Mouse (Mus musculus) MEL-GATA-1-ER (cell line): ENCODE measurements at regions not wholly inside any gene's neighbourhood (a gene's known extent, or its start where the extent isn't known, plus 50 kb on each side); places are given as distances from the start of the nearest gene placed in this dataset.

ENCODE experiments used
- DNase-seq: peaks from one replicate; pipeline ENCODE4 v3.0.0-alpha.2; 2012; ENCODE audit warnings: low read depth; ENCODE audit errors: extremely low read depth

- DNase-seq, result no peak
These were observed 71.1 kb upstream of the Hif1a start for GRCm38 (mm10) chr12:73830122-73830521.

GRCm38 (mm10) chr12:73830551-73831203 lies 70.5 kb upstream of the Hif1a start:
- DNase-seq, result no peak

- no peak for DNase-seq
These were observed 70.0 kb upstream of the Hif1a start for GRCm38 (mm10) chr12:73831204-73831595.

GRCm38 (mm10) chr12:73831637-73832385 lies 69.4 kb upstream of the Hif1a start:
- no peak for DNase-seq

- DNase-seq, result no peak
These were observed 68.4 kb upstream of the Hif1a start for GRCm38 (mm10) chr12:73832789-73833188.

- DNase-seq, result no peak
These were observed 65.0 kb upstream of the Hif1a start for GRCm38 (mm10) chr12:73836132-73836531.

- no peak for DNase-seq
These were observed 64.1 kb upstream of the Hif1a start for GRCm38 (mm10) chr12:73837036-73837435.

GRCm38 (mm10) chr12:73837921-73838320 lies 63.3 kb upstream of the Hif1a start:
- DNase-seq, result no peak

GRCm38 (mm10) chr12:73838330-73838729 lies 62.8 kb upstream of the Hif1a start:
- DNase-seq, result no peak

GRCm38 (mm10) chr12:73842000-73842675 lies 59.0 kb upstream of the Hif1a start:
- peak; percentile 9 for DNase-seq

GRCm38 (mm10) chr12:73844782-73845181 lies 56.4 kb upstream of the Hif1a start:
- no peak for DNase-seq

- DNase-seq, result no peak
These were observed 54.5 kb upstream of the Hif1a start for GRCm38 (mm10) chr12:73846672-73847071.

- no peak for DNase-seq
These were observed 53.8 kb upstream of the Hif1a start for GRCm38 (mm10) chr12:73847336-73847735.

- no peak for DNase-seq
These were observed 50.3 kb upstream of the Hif1a start for GRCm38 (mm10) chr12:73850831-73851230.
